Mouse (Mus musculus) ES-Bruce4 (cell line): ENCODE results near the gene Atp2b2.

Source experiments
- CTCF ChIP-seq: IDR thresholded peaks from one replicate; pipeline ENCODE4 v1.8.1; 2011; ENCODE audit warnings: low read depth, low read length
- EP300 ChIP-seq: IDR thresholded peaks from 2 replicates; pipeline ENCODE4 v1.6.1; 2011; ENCODE audit warnings: low read depth, low read length; ENCODE audit not compliant: insufficient read depth

GRCm38 (mm10) chr6:113970900-113971299 is 71.5 kb downstream of the Atp2b2 start:
- TF ChIP-seq CTCF (no peak), EP300 (no peak)
